Mouse (Mus musculus): ENCODE measurements around the gene Gm47996.

DNA sequence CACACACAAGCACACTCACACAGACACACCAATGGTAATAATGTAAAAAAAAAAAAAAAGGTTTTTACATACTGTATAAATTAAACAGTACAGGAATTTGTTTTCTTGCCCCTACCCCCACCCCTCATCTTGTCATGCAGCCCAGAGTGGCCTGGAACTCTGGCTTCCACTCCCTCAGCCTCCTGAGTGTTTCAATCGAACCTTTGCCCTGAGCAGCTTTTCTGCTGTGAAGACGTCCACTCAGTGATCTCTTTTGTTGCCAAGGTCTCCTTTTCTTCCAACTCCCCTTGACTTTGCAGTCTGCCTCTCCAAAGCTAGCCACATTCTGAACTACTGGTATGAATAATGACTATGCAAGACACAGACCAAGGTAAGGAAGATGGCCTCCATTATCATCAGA, 35.9 kb downstream of the Gm47996 start:
- TF ChIP-seq FLI1 (IDR thresholded peaks at IDR 0.05; ENCODE audit: low read length) (no peak), GATA1 (IDR thresholded peaks at IDR 0.05; ENCODE audit: borderline replicate concordance, low read length) (no peak)

All from megakaryocyte, embryonic 14.5 days (primary cell).